Mouse (Mus musculus): ENCODE measurements at regions not wholly inside any gene's neighbourhood (a gene's known extent, or its start where the extent isn't known, plus 50 kb on each side); places are given as distances from the start of the nearest gene placed in this dataset.

DNA sequence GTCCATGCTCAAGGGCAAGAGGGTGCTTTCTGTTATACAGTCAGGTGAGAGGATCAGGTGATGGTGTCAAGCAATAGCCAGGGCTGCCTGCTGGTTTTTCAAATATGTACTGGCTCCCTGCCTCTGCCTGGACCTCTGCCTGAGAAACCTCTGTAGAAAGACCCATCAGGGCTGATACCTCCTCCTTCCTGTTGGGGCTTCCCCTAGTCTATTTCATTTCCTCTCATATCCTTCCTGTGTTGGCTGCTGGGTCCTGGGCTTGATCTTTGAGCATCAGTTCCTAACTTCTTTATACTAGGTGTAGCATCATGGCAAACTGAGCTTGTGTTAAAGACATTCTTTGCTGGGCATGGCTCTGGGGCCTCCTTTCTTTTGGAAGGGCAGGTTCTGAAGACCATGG lies 89.5 kb downstream of the Tmem38b start:
- H3K4me1 ChIP-seq (ENCODE audit: control insufficient read depth, insufficient read depth, low read length), result no peaks in the 10 kb centered on the region

DNA sequence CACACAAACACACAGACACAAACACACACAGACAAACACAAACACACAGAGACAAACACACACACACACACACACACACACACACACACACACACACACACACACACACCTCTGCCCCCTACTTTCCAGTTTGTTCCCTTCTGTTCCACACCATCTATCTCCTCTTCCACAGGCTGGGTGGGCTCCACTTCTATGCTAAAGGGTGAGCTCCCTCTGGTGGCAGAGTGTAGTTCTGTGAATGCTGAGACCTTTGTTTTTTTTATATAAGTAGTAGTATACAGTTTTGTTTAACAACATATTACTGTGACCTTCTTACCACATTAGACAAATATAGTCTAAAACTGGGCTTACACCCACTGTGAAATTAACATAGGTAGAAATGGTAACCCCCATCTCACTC lies 93.3 kb downstream of the Tmem38b start:
- Histone ChIP-seq H3K27ac (ENCODE audit: low read length) (no peak overlapping the region), H3K4me3 (ENCODE audit: low read length) (no peak overlapping the region), H3K9me3 (ENCODE audit: control insufficient read depth, low read length) (no peaks in the 10 kb centered on the region), H3K9ac (ENCODE audit: low read depth, low read length) (no peak overlapping the region), H3K4me1 (ENCODE audit: control insufficient read depth, insufficient read depth, low read length) (no peaks in the 10 kb centered on the region), H3K27me3 (replicated peaks; ENCODE audit: control insufficient read depth, insufficient read depth, low read length) (no peaks in the 10 kb centered on the region), H3K36me3 (ENCODE audit: control insufficient read depth, insufficient read depth, low read length) (no peaks in the 10 kb centered on the region), H3K4me2 (ENCODE audit: low read depth, low read length) (no peak overlapping the region)
- ATAC-seq, result no peak

More for the DNA sequence above, 89.5 kb downstream of the Tmem38b start:
- ATAC-seq, result no peak
- H3K27ac ChIP-seq (ENCODE audit: low read length), result no peak overlapping the region
- no peak overlapping the region for H3K4me3 ChIP-seq (ENCODE audit: low read length)
- H3K9me3 ChIP-seq (ENCODE audit: control insufficient read depth, low read length), result no peaks in the 10 kb centered on the region
- no peak overlapping the region for H3K4me2 ChIP-seq (ENCODE audit: low read depth, low read length)
- no peak overlapping the region for H3K9ac ChIP-seq (ENCODE audit: low read depth, low read length)
- H3K36me3 ChIP-seq (ENCODE audit: control insufficient read depth, insufficient read depth, low read length), result no peaks in the 10 kb centered on the region
- no peaks in the 10 kb centered on the region for H3K27me3 ChIP-seq (replicated peaks; ENCODE audit: control insufficient read depth, insufficient read depth, low read length)

DNA sequence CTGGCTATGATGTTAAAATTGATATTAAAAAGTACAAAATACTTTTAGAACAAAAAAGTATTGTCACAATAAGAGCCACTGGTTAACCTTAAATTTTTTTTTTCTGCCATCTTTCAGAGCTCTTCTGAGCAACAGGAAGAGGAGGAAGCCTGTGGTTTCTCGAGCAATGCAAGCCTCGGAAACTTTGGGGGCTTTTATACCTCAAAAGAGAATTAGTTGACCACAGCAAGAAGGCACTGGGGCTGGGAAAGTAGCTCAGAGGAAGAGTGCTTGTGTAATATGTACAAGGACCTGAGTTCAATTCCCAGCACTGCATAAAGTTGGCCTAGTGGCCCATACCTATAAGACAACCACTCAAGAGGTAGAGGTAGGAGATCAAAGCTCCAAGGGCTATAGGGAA lies 94.7 kb downstream of the Tmem38b start:
- Histone ChIP-seq H3K4me3 (ENCODE audit: low read length) (no peak overlapping the region), H3K36me3 (ENCODE audit: control insufficient read depth, insufficient read depth, low read length) (no peaks in the 10 kb centered on the region), H3K27ac (ENCODE audit: low read length) (no peak overlapping the region), H3K9me3 (ENCODE audit: control insufficient read depth, low read length) (no peaks in the 10 kb centered on the region), H3K27me3 (replicated peaks; ENCODE audit: control insufficient read depth, insufficient read depth, low read length) (no peaks in the 10 kb centered on the region), H3K4me2 (ENCODE audit: low read depth, low read length) (no peak overlapping the region), H3K4me1 (ENCODE audit: control insufficient read depth, insufficient read depth, low read length) (no peaks in the 10 kb centered on the region), H3K9ac (ENCODE audit: low read depth, low read length) (no peak overlapping the region)
- WGBS, result 61% methylated on average over 2 of the region's 2 CpGs
- ATAC-seq, result no peak

DNA sequence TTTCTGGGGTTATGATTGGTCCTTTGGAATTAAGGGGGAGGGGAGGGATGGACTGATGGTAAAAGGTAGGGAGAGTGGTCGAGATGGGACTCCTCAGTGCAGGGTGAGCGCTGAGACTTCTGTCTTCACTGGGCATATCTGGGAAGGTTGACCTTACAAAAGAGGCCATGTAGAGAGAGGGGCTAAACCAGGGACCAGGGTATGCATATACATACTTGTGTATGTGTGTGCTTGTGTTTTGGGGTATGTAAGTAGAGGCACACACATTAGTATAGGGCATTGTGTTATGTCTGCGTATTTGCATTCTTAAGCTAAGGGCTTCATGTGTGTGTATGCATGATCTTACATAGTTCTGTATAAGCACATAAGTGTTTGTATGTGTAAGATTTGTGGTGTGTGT lies 105.2 kb downstream of the Tmem38b start:
- Histone ChIP-seq H3K27me3 (replicated peaks; ENCODE audit: control insufficient read depth, insufficient read depth, low read length) (no peaks in the 10 kb centered on the region), H3K4me2 (ENCODE audit: low read depth, low read length) (no peak overlapping the region), H3K9ac (ENCODE audit: low read depth, low read length) (no peak overlapping the region), H3K4me3 (ENCODE audit: low read length) (no peak overlapping the region), H3K4me1 (ENCODE audit: control insufficient read depth, insufficient read depth, low read length) (0 out of 2 replicates have a peak, but pooled peaks cover 3% of the 10 kb centered on the region), H3K9me3 (ENCODE audit: control insufficient read depth, low read length) (no peaks in the 10 kb centered on the region), H3K36me3 (ENCODE audit: control insufficient read depth, insufficient read depth, low read length) (no peaks in the 10 kb centered on the region), H3K27ac (ENCODE audit: low read length) (no peak overlapping the region)
- 91% methylated on average over 3 of the region's 3 CpGs for WGBS
- no peak for ATAC-seq

DNA sequence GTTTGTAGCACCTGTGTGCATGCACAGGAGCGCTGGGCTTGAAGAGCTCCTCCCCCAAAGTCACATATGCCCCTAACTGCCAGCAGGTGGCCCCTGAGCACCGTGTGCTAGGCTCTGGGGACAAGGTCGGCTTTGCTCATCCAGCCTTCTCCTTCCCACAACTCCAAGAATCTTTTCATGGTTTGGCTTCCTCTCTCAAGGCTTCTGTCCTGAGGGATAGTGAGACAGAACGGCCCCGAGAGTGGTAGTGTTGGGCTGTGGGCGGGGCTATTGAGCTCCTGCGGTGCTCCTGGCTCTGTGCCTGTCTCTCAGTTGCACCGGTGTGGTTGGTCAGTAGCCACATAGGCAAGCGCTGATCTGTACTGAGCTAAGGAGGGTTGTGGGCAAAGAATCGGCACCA lies 105.7 kb downstream of the Tmem38b start:
- 12% methylated on average over 10 of the region's 10 CpGs for WGBS

DNA sequence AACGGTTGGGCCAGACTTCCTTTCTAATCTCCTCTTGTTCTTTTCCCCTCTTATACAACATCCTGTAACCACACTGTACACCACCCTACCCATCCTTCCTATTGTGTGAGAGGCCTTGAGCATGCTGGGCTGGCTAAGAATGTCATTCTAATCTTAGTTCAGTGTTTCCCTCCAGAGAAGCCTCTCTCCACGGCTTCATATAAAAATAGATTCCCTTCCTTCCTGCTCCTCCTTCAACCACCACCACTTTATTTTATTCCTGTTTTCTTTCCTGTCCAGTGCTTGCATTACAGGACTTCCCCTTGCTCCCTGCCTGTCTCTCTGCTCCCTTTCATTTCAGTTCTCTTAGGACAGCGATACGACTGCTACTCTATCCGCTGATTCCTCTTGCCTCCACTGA lies 109.5 kb downstream of the Tmem38b start:
- Histone ChIP-seq H3K9ac (ENCODE audit: low read depth, low read length) (no peak overlapping the region), H3K4me2 (ENCODE audit: low read depth, low read length) (no peak overlapping the region), H3K36me3 (ENCODE audit: control insufficient read depth, insufficient read depth, low read length) (no peaks in the 10 kb centered on the region), H3K27ac (ENCODE audit: low read length) (no peak overlapping the region), H3K4me1 (ENCODE audit: control insufficient read depth, insufficient read depth, low read length) (0 out of 2 replicates have a peak, but pooled peaks cover 3% of the 10 kb centered on the region), H3K4me3 (ENCODE audit: low read length) (no peak overlapping the region), H3K9me3 (ENCODE audit: control insufficient read depth, low read length) (no peaks in the 10 kb centered on the region), H3K27me3 (replicated peaks; ENCODE audit: control insufficient read depth, insufficient read depth, low read length) (no peaks in the 10 kb centered on the region)
- WGBS, result 72% methylated on average over 5 of the region's 5 CpGs
- ATAC-seq, result no peak

More for the DNA sequence above, 105.7 kb downstream of the Tmem38b start:
- H3K27ac ChIP-seq (ENCODE audit: low read length), result no peak overlapping the region
- ATAC-seq, result peak; percentile 78
- no peaks in the 10 kb centered on the region for H3K9me3 ChIP-seq (ENCODE audit: control insufficient read depth, low read length)
- peak overlapping the region; percentile 55 for H3K9ac ChIP-seq (ENCODE audit: low read depth, low read length)
- H3K36me3 ChIP-seq (ENCODE audit: control insufficient read depth, insufficient read depth, low read length), result no peaks in the 10 kb centered on the region
- H3K4me1 ChIP-seq (ENCODE audit: control insufficient read depth, insufficient read depth, low read length), result 0 out of 2 replicates have a peak, but pooled peaks cover 3% of the 10 kb centered on the region
- peak overlapping the region; percentile 50 for H3K4me2 ChIP-seq (ENCODE audit: low read depth, low read length)
- H3K27me3 ChIP-seq (replicated peaks; ENCODE audit: control insufficient read depth, insufficient read depth, low read length), result no peaks in the 10 kb centered on the region
- peak overlapping the region; percentile 36 for H3K4me3 ChIP-seq (ENCODE audit: low read length)

DNA sequence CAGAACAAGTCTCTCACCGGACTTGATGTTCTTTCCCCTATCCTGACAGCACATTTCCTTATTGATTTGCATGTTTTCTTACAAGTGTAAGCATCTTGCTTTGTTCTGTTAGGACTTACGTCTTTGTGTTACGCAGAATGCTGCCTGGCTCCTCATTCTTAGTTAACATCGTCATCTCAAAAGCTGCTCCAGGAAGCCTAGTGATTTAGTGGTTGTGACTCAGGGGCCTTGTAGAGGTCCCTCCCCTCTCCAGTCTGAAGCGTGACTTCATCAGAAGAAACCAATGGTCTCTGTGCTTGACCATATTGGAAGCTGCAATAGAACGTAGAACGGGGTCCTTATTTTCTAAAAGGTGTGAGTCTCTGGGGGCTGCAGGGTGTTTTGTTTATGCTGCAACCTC lies 122.9 kb downstream of the Tmem38b start:
- 79% methylated on average over 7 of the region's 7 CpGs for WGBS
- Histone ChIP-seq H3K4me3 (ENCODE audit: low read length) (no peak overlapping the region), H3K27ac (ENCODE audit: low read length) (no peak overlapping the region), H3K36me3 (ENCODE audit: control insufficient read depth, insufficient read depth, low read length) (no peaks in the 10 kb centered on the region), H3K9me3 (ENCODE audit: control insufficient read depth, low read length) (no peaks in the 10 kb centered on the region), H3K4me2 (ENCODE audit: low read depth, low read length) (no peak overlapping the region), H3K27me3 (replicated peaks; ENCODE audit: control insufficient read depth, insufficient read depth, low read length) (no peaks in the 10 kb centered on the region), H3K9ac (ENCODE audit: low read depth, low read length) (no peak overlapping the region), H3K4me1 (ENCODE audit: control insufficient read depth, insufficient read depth, low read length) (no peaks in the 10 kb centered on the region)
- ATAC-seq, result no peak

DNA sequence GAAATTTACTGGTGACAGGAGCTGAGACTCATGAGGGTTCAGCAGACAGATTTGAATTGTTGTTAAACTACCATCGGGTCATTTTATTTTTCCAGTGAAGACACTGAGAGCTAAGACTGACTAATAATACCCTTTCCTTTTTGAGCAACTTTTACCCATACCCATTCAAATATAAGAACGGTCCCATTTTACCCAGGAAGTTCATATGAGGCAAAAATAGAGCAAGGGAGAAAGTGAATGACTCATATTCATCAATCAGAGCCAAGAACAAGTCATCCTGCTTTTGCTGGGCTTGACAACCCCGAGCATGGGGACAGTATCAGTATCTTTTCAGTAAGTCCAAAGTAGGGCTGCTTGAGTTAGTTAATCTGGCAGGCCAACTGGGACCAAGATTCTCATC lies 123.3 kb downstream of the Tmem38b start:
- ATAC-seq, result no peak
- Histone ChIP-seq H3K27ac (ENCODE audit: low read length) (no peak overlapping the region), H3K4me1 (ENCODE audit: control insufficient read depth, insufficient read depth, low read length) (no peaks in the 10 kb centered on the region), H3K9me3 (ENCODE audit: control insufficient read depth, low read length) (no peaks in the 10 kb centered on the region), H3K36me3 (ENCODE audit: control insufficient read depth, insufficient read depth, low read length) (no peaks in the 10 kb centered on the region), H3K27me3 (replicated peaks; ENCODE audit: control insufficient read depth, insufficient read depth, low read length) (no peaks in the 10 kb centered on the region), H3K9ac (ENCODE audit: low read depth, low read length) (no peak overlapping the region), H3K4me2 (ENCODE audit: low read depth, low read length) (no peak overlapping the region), H3K4me3 (ENCODE audit: low read length) (no peak overlapping the region)
- WGBS, result 89% methylated on average over 3 of the region's 3 CpGs

DNA sequence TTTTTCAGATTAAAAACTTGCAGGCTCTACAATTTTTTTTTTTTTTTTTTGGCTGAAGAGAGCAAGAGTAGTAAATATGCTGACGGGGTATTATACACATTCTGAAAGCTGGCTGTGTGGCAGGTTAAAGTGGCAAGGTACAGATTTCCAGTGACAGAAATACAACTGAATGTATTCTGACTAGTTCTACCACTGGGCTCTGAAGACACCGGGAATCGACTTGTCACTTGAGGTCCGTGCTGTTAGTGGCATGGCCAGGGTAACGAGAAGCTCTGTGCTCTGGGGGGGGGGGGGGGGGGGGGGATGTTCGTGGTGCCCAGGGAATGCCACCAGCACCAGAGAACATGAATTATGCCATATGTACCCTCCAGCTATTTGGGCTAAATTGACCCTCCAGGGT lies 124.7 kb downstream of the Tmem38b start:
- Histone ChIP-seq H3K27me3 (replicated peaks; ENCODE audit: control insufficient read depth, insufficient read depth, low read length) (no peaks in the 10 kb centered on the region), H3K4me3 (ENCODE audit: low read length) (no peak overlapping the region), H3K4me1 (ENCODE audit: control insufficient read depth, insufficient read depth, low read length) (no peaks in the 10 kb centered on the region), H3K27ac (ENCODE audit: low read length) (no peak overlapping the region), H3K36me3 (ENCODE audit: control insufficient read depth, insufficient read depth, low read length) (no peaks in the 10 kb centered on the region), H3K4me2 (ENCODE audit: low read depth, low read length) (no peak overlapping the region), H3K9me3 (ENCODE audit: control insufficient read depth, low read length) (no peaks in the 10 kb centered on the region), H3K9ac (ENCODE audit: low read depth, low read length) (no peak overlapping the region)
- WGBS, result 64% methylated on average over 6 of the region's 6 CpGs
- ATAC-seq, result no peak

DNA sequence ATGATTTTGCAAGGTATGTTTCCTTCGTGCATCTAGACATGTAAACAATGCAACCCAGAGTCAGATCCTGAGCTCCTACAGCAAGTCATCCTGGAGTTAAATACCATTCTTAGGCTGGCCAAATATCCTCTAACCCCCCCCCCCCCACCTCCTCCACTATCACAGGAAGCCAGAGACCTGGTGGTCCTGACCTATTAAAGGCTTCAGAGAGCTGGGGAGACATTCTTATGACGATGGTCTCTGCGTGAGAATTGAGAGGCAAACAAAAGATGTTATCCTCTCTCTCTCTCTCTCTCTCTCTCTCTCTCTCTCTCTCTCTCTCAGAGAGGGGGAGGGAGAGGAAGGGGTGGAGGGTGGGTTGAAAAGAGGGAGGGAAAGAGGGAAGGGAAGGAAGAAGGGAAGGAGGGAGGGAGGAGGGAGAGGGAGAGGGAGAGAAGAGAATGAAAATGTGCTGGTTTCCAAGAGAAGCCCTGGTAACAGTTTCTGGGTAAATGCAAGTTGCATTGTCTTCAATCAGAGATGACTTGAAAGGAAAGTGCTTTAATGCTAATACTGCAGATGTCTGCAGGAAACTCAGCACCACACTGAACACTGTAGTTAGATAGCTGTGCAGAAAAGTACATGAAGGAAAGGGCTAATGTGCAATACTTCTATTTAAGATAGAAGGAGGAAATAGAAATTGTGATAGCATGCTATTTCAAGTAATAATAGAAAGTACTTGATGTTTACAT lies 125.3 kb downstream of the Tmem38b start:
- no peaks in the 10 kb centered on the region for H3K9me3 ChIP-seq (ENCODE audit: control insufficient read depth, low read length)
- H3K36me3 ChIP-seq (ENCODE audit: control insufficient read depth, insufficient read depth, low read length), result no peaks in the 10 kb centered on the region
- no peak overlapping the region for H3K4me2 ChIP-seq (ENCODE audit: low read depth, low read length)
- 21% methylated on average over 3 of the region's 3 CpGs for WGBS
- no peaks in the 10 kb centered on the region for H3K27me3 ChIP-seq (replicated peaks; ENCODE audit: control insufficient read depth, insufficient read depth, low read length)
- H3K4me3 ChIP-seq (ENCODE audit: low read length), result no peak overlapping the region
- no peak overlapping the region for H3K27ac ChIP-seq (ENCODE audit: low read length)
- no peak for ATAC-seq
- no peak overlapping the region for H3K9ac ChIP-seq (ENCODE audit: low read depth, low read length)
- H3K4me1 ChIP-seq (ENCODE audit: control insufficient read depth, insufficient read depth, low read length), result no peaks in the 10 kb centered on the region
